ENCODE assay signal across 12 mouse cellular contexts in the genomic region with DNA sequence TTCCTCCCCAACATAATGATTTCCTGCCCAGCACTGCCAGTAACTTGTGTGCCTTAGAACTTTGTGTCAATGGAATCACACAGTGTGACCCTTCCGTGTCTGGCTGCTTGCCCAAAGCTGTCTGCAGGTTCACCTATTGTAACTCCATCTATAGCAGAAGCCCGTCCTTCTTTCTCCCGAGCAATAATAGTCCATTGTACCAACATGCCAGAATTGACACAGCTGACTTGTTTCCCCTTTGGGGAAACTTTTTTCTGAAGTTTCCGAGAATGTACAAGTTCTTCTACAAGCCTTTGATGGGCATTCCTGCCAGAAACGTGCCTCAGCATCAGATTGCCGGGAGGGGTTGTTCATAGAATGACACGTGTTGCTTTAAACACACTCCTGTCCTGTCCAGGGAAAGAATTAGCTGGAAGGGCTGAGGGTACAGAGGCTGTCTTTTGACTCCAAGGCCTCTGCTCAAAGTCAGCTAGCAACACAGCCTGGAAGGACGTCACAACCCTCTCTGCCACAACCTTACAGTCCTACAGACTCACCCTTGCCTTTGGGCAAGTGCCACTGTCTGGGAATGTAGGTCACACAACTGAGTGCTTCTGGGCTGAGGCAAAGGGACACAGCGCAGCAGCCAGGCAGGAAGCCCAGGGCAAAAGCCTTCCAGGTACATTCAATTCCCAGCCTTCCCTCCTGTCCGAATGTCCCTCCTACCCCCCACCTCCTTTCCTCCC.
DNase-seq lines count a peak whose midpoint lies in the region; ATAC-seq and TF ChIP-seq lines count a peak whose summit lies in the region.
"Had no signal": no experiment of that assay in that cellular context is flagged by ENCODE, and none has a peak within 500 bp of the region (broad histone marks: within the 10 kb centered on the region; RNA-seq: fewer than 3 reads in every experiment).

No protein-coding gene starts in this region.

- no peak overlapping the region for H3K27ac ChIP-seq in heart, embryonic 11.5 days (ENCODE audit: low read depth, low read length)
- peak overlapping the region; percentile 30; the same call in 1 of the 2 replicates for H3K27ac ChIP-seq in heart, adult 2 months
- peak overlapping the region; percentile 70 for H3K27ac ChIP-seq in kidney, embryonic 15.5 days
- H3K27ac ChIP-seq: intestine, embryonic 15.5 days had no signal

- H3K79me2 ChIP-seq in heart, adult 2 months (replicated peaks; ENCODE audit: control insufficient read depth, insufficient read depth, low read length) = no peaks in the 10 kb centered on the region

- WGBS in heart, embryonic 11.5 days (ENCODE audit: insufficient replicate concordance) = 67% methylated on average over 10 of the region's 10 CpGs
- WGBS in heart, adult 2 months = 36% methylated on average over 10 of the region's 10 CpGs
- WGBS in kidney, embryonic 15.5 days = 56% methylated on average over 10 of the region's 10 CpGs

- no peak for TF ChIP-seq POLR2A in brain, embryonic 14.5 days (IDR thresholded peaks at IDR 0.05; ENCODE audit: borderline replicate concordance, extremely low read depth, insufficient read depth, insufficient read length, poor library complexity, severe bottlenecking)
- TF ChIP-seq POLR2A in heart, adult 2 months (IDR thresholded peaks at IDR 0.05; ENCODE audit: insufficient read depth, low read depth, low read length) = no peak

- H3K36me3 ChIP-seq in heart, embryonic 11.5 days (ENCODE audit: control insufficient read depth, insufficient read depth, low read length) = no peaks in the 10 kb centered on the region
- no peaks in the 10 kb centered on the region for H3K36me3 ChIP-seq in heart, adult 2 months (ENCODE audit: control insufficient read depth, insufficient read depth, low read length)
- H3K36me3 ChIP-seq in kidney, embryonic 15.5 days = no peaks in the 10 kb centered on the region
- H3K36me3 ChIP-seq: intestine, embryonic 15.5 days had no signal

- peaks cover 12% of the 10 kb centered on the region for H3K4me1 ChIP-seq in heart, embryonic 11.5 days (ENCODE audit: control insufficient read depth, insufficient read depth, low read length)
- no peaks in the 10 kb centered on the region; the same call in 1 of the 2 replicates for H3K4me1 ChIP-seq in heart, adult 2 months (ENCODE audit: control insufficient read depth, insufficient read depth, low read length)
- peaks cover 31% of the 10 kb centered on the region for H3K4me1 ChIP-seq in kidney, embryonic 15.5 days

- H3K4me3 ChIP-seq in heart, embryonic 11.5 days (ENCODE audit: low read depth, low read length) = no peak overlapping the region
- H3K4me3 ChIP-seq in heart, adult 2 months = no peak overlapping the region
- no peak overlapping the region for H3K4me3 ChIP-seq in kidney, embryonic 15.5 days (replicated peaks)
- H3K4me3 ChIP-seq: intestine, embryonic 15.5 days had no signal

- H3K4me2 ChIP-seq in heart, embryonic 11.5 days = no peak overlapping the region
- H3K4me2 ChIP-seq in kidney, embryonic 15.5 days = no peak overlapping the region
- H3K4me2 ChIP-seq: intestine, embryonic 15.5 days had no signal

- TF ChIP-seq CTCF in brain, embryonic 14.5 days (IDR thresholded peaks at IDR 0.05; ENCODE audit: borderline replicate concordance, extremely low read depth, insufficient read depth, insufficient read length) = no peak
- TF ChIP-seq CTCF in heart, adult 2 months (IDR thresholded peaks at IDR 0.05) = no peak

- peak; percentile 78 for TF ChIP-seq EP300 in heart, adult 2 months (IDR thresholded peaks at IDR 0.05; ENCODE audit: insufficient read depth, low read depth, low read length)

- peaks cover 3% of the 10 kb centered on the region; the same call in 1 of the 2 replicates for H3K27me3 ChIP-seq in heart, embryonic 11.5 days (ENCODE audit: control insufficient read depth, insufficient read depth, low read length)
- no peaks in the 10 kb centered on the region for H3K27me3 ChIP-seq in heart, adult 2 months (ENCODE audit: control insufficient read depth, insufficient read depth, low read length)
- no peaks in the 10 kb centered on the region for H3K27me3 ChIP-seq in kidney, embryonic 15.5 days
- H3K27me3 ChIP-seq: intestine, embryonic 15.5 days had no signal

- H3K9ac ChIP-seq in heart, embryonic 11.5 days (ENCODE audit: low read depth, low read length) = no peak overlapping the region
- 0 out of 2 replicates have a peak overlapping the region, but pooled peaks have one; percentile 8 for H3K9ac ChIP-seq in heart, adult 2 months (ENCODE audit: low read depth, low read length)
- H3K9ac ChIP-seq in kidney, embryonic 15.5 days = no peak overlapping the region
- H3K9ac ChIP-seq: intestine, embryonic 15.5 days had no signal

- intact Hi-C loops in heart, adult 2 months (cut with DNase I) = no loop called here

- ATAC-seq in heart, embryonic 11.5 days (replicated peaks; ENCODE audit: insufficient number of reproducible peaks, low FRiP score, low TSS enrichment) = no peak
- no peak for ATAC-seq in kidney, embryonic 15.5 days (replicated peaks; ENCODE audit: low FRiP score)
- ATAC-seq: intestine, embryonic 15.5 days; Patski had no signal

- peak; percentile 60 to 83 for DNase-seq in heart, adult 18-20 months
- DNase-seq in brain, embryonic 14.5 days (ENCODE audit: low read depth) = peak; percentile 42
- peak; percentile 46 to 75 for DNase-seq in heart, adult 2 months
- no peak for DNase-seq in spleen, postnatal 14 days (ENCODE audit: low spot score in 2 of 2)
- no peak for DNase-seq in layer of hippocampus, postnatal 25 days (ENCODE audit: extremely low spot score in 1 of 2, low spot score in 1 of 2)
- DNase-seq in right cerebral cortex, postnatal 4 days = no peak
- DNase-seq: left cerebral cortex, postnatal 4 days; lung, adult 18-20 months had no signal

- H3K9me3 ChIP-seq in heart, embryonic 11.5 days (replicated peaks; ENCODE audit: control insufficient read depth, low read length) = no peaks in the 10 kb centered on the region
- no peaks in the 10 kb centered on the region for H3K9me3 ChIP-seq in kidney, embryonic 15.5 days (replicated peaks)
- H3K9me3 ChIP-seq: intestine, embryonic 15.5 days had no signal

Comparison
In these comparisons a context has a peak if more than half of its experiments do, and no peak if none do; other contexts are left out.
1. DNase-seq: peak in heart, adult 18-20 months (2 of 2), brain, embryonic 14.5 days (single experiment) and heart, adult 2 months (2 of 2); none in spleen, postnatal 14 days (0 of 2), layer of hippocampus, postnatal 25 days (0 of 2) and right cerebral cortex, postnatal 4 days (single experiment).